Mouse (Mus musculus) left cerebral cortex, adult 8-10 months (tissue): Measurements from ENCODE around the gene Klrg1. TPM values are rescaled to one million over a fixed set of nuclear protein-coding genes. Genes with fewer than 3 reads are reported as not detected.

Source experiments
- DNase-seq, 2 experiments: peaks; one replicate each; pipeline ENCODE4 v3.0.0; 2022; ENCODE audit warnings: low spot score in 2 of 2
- total RNA-seq, 4 experiments: library from RNA; stranded (reverse); gene quantifications; 2 replicates each; pipeline ENCODE4 v1.2.4; 2022

The Klrg1 gene
- total RNA-seq: under 1 TPM in 1 of 4 experiments, not detected in 3; 0.26 TPM

GRCm38 (mm10) chr6:122282782-122283181, at the start of gene Klrg1:
Klrg1 (minus strand) TSS chr6:122282882.
- no peak for DNase-seq

GRCm38 (mm10) chr6:122325361-122325975, 42.8 kb upstream of the Klrg1 start:
- no peak for DNase-seq

- DNase-seq: no peak
Observed at GRCm38 (mm10) chr6:122318726-122319125, 36.0 kb upstream of the Klrg1 start.

GRCm38 (mm10) chr6:122310187-122310820, 27.6 kb upstream of the Klrg1 start:
- no peak for DNase-seq

DNA sequence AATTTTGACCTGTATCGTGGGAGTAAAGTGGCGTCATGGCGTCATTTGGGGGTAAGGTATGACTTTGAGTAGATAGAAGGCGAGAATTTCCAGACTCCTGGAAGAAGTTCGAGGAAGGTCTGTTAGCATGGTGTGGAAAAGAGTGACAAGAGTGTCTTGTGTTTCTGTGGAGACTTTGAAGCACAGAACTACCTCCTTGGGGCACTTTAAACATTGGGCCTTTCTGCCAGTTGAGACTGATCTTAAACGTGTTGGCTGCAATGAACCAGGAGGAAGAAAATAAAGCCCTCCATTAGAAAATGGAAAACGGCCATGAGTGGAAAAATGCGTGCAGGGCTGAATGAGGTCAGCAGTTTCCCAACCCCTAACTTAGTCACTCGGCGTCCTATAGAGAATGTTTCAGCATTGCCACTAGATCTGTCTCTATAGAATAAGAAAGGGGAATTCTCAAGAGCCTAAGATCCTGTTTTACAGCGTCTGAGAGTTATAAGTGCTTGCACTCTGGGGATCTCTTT, 26.8 kb upstream of the Klrg1 start:
- no peak for DNase-seq

GRCm38 (mm10) chr6:122308505-122309393, 26.1 kb upstream of the Klrg1 start, which contains the start of gene M6pr:
M6pr (plus strand) TSS chr6:122308720.
- peak; percentile 89 to 99 for DNase-seq

- no peak for DNase-seq
Observed at GRCm38 (mm10) chr6:122308136-122308504, 25.4 kb upstream of the Klrg1 start.

GRCm38 (mm10) chr6:122306707-122307106, 24.0 kb upstream of the Klrg1 start:
- no peak for DNase-seq

- no peak for DNase-seq
Observed at GRCm38 (mm10) chr6:122304790-122305555, 22.3 kb upstream of the Klrg1 start.

DNA sequence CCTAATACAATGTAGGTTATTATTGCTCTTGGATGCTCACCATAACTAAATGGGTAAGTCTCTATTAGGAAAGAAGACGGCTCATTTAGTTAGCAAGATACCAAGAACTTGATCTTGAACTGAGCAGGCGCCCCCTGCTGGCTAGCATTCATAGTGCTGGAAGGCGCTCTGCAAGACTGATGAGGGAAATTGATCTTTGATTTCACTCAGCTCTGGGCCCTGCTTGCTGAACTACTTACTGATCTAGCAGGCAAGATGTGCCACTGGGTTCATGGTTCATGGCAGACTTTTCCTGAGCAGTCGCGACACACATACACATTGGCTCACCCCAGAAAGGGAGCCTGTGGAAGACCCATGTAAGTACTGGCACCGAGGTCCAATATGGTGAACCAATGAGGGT, 21.7 kb upstream of the Klrg1 start:
- DNase-seq: peak; percentile 27 to 71

DNA sequence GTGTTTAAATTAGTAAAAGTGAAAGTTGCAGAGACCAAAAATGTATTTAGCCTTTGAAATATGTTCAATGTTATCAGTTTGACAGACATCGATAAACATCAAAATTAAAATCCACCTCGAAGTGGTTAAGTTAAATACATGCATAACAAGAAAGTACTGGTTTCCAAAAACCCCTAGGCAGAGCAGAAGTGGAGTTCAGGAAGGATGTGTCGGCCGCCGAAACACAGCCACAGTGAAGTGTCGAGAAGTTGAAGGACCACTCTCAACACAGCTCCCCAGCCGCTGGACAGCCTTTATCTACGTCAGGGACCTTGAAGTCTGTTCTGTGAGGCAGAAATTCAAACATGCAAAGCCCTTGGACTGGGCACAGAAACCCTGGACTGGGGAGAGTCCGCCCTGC, 20.8 kb upstream of the Klrg1 start:
- DNase-seq: no peak

DNA sequence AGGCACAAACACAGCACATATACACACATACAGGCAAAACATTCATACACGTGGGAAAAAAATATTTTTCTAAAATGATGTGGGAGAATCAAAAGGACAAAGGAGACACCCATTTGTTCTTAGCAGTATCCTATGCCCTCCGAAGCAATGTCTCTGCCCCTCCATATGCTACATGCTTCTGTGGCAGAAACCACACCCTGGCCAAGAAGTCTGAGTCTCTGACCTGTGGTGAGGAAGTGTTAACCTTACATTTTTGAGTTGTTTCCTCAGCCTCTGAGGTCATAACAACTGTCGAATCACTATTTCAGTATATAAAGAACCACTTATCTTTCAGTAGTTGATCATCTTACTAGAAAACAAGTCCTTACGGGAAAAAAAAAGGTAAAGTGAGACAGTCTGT, 20.0 kb upstream of the Klrg1 start:
- DNase-seq: no peak

- DNase-seq: no peak
Observed at GRCm38 (mm10) chr6:122302121-122302520, 19.4 kb upstream of the Klrg1 start.

GRCm38 (mm10) chr6:122299621-122300133, 17.0 kb upstream of the Klrg1 start:
- DNase-seq: no peak

DNA sequence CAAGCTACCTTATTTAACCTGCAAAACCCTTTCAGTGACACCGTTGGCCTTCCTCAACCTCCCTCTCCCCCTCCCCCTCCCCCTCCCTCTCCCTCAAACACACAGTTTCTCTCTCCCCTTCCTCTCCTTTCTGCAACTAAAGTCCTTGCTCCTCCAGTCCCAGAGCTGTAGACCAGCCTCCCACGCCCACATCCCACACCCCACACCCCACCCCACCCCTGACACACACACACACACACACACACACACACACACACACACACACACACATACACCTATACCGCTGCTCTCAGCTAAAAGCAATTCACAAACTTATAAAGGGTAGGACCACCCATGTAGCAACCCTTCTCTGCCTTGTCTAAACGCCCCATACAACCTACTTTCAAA, 15.5 kb upstream of the Klrg1 start:
- DNase-seq: no peak

DNA sequence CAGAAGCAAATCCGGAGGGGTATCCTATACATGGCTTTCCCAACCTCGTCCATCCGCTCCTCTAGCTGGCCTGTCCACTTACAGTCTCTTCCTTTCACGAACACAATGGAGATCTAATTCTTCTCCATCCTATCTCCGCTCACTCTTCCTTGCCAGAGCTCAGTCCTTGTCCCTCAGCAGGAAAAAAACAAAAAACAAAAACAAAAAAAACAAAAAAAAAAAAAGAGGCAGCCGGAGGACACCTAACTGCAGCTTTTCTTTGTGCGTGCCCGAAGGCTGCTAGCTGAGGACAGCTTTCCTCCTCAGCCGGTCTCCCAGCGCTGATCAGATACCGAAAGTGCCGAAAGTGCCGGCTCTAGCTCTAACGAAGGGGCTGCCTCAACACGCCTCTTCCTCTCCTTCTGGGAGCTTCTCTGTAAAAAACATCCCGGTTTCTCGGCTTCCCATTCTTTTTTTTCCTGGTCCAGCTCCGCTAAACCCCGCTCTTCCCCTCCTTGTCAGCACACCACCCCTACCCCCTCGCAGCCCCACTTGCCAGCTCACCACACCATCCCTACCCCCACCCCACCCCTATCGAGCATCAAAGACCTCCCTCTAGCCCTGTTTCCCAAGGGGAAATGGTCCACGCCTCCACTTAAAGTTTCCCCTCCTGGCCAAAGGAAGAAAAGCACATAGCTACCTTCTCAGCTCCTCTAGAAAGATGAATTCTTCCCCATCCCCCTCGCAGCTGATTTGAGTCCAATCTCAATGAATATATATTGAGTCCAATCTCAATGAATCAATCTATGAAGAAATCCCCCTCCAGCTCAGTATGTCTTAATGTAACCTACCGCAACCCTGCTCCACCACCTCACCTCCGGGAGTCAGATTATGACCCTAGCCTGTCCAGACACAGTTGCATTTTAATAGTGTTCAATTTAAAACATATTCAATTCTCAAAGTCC, 14.9 kb upstream of the Klrg1 start:
- no peak for DNase-seq

DNA sequence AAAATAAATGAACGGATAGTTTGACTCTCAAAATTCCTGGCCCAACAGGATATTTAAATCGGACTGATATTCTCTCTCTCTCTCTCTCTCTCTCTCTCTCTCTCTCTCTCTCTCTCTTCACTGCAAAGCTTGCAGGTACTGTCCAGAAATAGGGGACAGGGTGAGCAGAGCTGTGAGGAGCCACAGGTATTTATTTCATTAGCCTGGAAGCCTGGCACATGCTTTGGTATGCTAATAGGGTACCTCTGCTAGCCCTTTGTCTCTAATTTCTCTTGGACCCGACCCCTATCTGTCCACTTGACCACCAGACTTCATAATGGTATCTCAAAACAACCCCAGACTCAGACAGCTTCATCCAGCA, 14.2 kb upstream of the Klrg1 start:
- DNase-seq: no peak

DNA sequence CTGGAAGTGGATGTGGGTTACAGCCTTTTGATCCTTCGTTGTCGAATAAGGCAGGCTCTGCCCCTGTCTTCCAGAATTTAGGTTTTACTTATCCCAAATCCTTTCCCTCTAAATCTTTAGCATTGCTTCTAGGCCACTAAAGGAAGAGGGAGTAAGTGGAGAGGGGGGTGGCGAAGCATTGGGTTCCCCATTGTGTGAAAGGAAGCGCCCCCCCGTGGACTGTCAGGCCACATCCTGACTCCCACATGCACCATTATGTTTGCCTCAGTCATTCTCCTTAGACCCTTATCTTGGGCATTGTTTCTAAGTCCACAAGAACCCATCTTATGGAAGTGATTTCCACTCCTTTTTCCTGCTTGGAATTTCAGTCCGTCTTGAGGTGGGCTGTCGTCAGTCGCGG, 12.6 kb upstream of the Klrg1 start:
- no peak for DNase-seq

DNA sequence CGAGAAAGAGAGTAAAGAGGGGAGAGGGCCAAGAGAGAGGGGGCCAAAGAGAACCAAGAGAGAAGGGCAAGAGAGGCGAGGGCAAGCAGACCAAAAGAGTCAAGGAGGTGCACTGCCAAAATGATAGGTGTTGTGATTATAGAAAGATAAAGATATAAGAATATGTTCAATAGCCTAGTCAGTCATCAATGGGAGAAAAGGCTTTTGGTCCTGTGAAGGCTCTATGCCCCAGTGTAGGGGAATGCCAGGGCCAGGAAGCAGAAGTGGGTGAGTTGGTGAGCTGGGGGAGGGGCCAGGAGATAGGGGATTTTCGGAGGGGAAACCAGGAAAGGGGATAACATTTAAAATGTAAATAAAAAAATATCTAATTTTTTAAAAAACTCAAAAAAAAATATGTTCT, 11.6 kb upstream of the Klrg1 start:
- no peak for DNase-seq

DNA sequence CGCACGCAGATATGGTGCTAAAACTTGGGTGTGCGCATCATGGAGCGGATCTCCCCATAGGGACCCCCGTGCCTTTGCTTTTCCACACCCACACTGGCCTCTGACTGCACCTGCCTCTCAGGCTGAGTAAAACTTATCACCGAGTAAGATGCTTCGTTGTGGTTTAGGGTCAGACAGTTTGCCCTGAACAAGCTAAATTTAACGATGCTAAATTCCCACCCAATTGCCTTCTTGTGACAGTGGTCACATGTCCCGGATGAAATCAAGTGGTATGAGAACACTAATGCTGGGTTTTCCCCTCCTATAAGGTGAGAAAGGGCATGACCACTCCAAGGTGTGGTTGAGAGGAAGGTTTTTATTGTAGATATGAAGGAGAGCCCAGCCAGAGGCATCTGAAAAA, 11.1 kb upstream of the Klrg1 start:
- DNase-seq: no peak
